Mouse (Mus musculus): ENCODE data around the gene Medag. TPM values are rescaled to one million over a fixed set of nuclear protein-coding genes. Genes with fewer than 3 reads are reported as not detected.

Medag gene
- polyA plus RNA-seq, 1 experiment = 0.61 TPM

DNA sequence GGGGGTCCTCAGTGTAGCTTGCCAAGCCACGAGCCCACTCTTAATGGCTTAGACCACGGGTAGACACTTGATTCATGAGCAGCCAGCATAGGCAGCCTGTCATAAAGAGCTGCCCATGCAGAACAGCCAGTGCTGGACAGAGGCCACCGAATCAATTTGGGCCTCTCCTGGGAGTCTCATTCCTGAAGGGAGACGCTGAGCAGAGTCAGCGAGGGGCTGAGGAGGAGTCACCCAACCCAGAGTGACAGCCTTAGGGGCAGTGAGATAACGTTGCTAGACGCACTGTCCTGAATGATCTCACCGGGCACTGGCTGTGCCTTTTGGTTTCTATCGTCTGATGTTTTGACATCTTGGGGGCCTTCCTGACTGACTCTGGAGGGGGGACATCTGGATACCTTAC lies 38.3 kb upstream of the Medag start:
- no peak overlapping the region for H3ac ChIP-seq (ENCODE audit: control insufficient read depth, insufficient read length)
- H3K36me3 ChIP-seq (ENCODE audit: control insufficient read depth, insufficient read depth) = no peaks in the 10 kb centered on the region
- H3K79me2 ChIP-seq (ENCODE audit: control insufficient read depth, insufficient read depth) = no peaks in the 10 kb centered on the region
- H3K4me2 ChIP-seq (ENCODE audit: low read depth) = no peak overlapping the region
- TF ChIP-seq MYOD1 (IDR thresholded peaks at IDR 0.05; ENCODE audit: control insufficient read depth in 1 of 3, insufficient read length in 2 of 3, low read depth in 2 of 3) (no peak), MAX (IDR thresholded peaks at IDR 0.05; ENCODE audit: low read depth) (no peak), POLR2A (IDR thresholded peaks at IDR 0.05; ENCODE audit: insufficient read length, low read depth) (no peak), CEBPB (IDR thresholded peaks at IDR 0.05; ENCODE audit: insufficient read depth, poor library complexity, severe bottlenecking) (no peak), TCF3 (IDR thresholded peaks at IDR 0.05; ENCODE audit: insufficient read length, low read depth) (no peak), REST (IDR thresholded peaks at IDR 0.05; ENCODE audit: insufficient read depth, insufficient read length) (no peak), MYOG (IDR thresholded peaks at IDR 0.05; ENCODE audit: control insufficient read depth in 1 of 3, insufficient read depth in 1 of 3, insufficient read length in 2 of 3, low read depth in 2 of 3) (no peak), POLR2AphosphoS2 (IDR thresholded peaks at IDR 0.05; ENCODE audit: insufficient read length, low read depth) (no peak), SRF (IDR thresholded peaks at IDR 0.05; ENCODE audit: control insufficient read depth, insufficient read length, low read depth) (no peak)
- H3K4me3 ChIP-seq = no peak overlapping the region
- H3K27me3 ChIP-seq (ENCODE audit: control insufficient read depth, insufficient read depth, insufficient read length) = no peaks in the 10 kb centered on the region

DNA sequence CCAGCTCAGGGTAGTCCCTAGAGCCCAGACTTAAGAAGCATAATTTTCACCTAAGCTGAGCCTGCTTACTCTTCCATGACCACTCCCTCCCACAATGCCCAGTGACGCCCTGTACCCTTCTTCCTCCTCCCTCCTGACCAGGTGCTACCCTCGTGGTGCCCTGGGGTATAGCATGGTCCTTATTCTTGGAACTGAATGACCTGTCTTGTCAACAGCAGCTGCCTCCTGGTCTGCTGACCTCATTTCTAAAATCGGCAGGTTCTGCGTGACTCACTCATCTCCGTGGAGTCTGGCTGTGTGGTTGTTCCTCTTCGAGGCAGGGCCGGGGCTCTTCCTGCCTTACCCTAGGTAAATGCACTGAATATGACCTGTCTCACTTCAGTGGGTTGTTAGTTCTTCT lies 37.5 kb upstream of the Medag start:
- Histone ChIP-seq H3K4me2 (ENCODE audit: low read depth) (peak overlapping the region; percentile 33), H3K27me3 (ENCODE audit: control insufficient read depth, insufficient read depth, insufficient read length) (no peaks in the 10 kb centered on the region), H3K4me3 (no peak overlapping the region), H3K79me2 (ENCODE audit: control insufficient read depth, insufficient read depth) (no peaks in the 10 kb centered on the region), H3K36me3 (ENCODE audit: control insufficient read depth, insufficient read depth) (no peaks in the 10 kb centered on the region), H3ac (ENCODE audit: control insufficient read depth, insufficient read length) (no peak overlapping the region)
- TF ChIP-seq MYOD1 (IDR thresholded peaks at IDR 0.05; ENCODE audit: control insufficient read depth in 1 of 3, insufficient read length in 2 of 3, low read depth in 2 of 3) (peak; percentile 55 to 91 (median 62)), MYOG (IDR thresholded peaks at IDR 0.05; ENCODE audit: control insufficient read depth in 1 of 3, insufficient read depth in 1 of 3, insufficient read length in 2 of 3, low read depth in 2 of 3) (peak; percentile 33 to 82 (median 65)), REST (IDR thresholded peaks at IDR 0.05; ENCODE audit: insufficient read depth, insufficient read length) (no peak), TCF3 (IDR thresholded peaks at IDR 0.05; ENCODE audit: insufficient read length, low read depth) (no peak), CEBPB (IDR thresholded peaks at IDR 0.05; ENCODE audit: insufficient read depth, poor library complexity, severe bottlenecking) (no peak), USF1 (IDR thresholded peaks at IDR 0.05; ENCODE audit: low read depth) (no peak), POLR2A (IDR thresholded peaks at IDR 0.05; ENCODE audit: insufficient read length, low read depth) (no peak)

DNA sequence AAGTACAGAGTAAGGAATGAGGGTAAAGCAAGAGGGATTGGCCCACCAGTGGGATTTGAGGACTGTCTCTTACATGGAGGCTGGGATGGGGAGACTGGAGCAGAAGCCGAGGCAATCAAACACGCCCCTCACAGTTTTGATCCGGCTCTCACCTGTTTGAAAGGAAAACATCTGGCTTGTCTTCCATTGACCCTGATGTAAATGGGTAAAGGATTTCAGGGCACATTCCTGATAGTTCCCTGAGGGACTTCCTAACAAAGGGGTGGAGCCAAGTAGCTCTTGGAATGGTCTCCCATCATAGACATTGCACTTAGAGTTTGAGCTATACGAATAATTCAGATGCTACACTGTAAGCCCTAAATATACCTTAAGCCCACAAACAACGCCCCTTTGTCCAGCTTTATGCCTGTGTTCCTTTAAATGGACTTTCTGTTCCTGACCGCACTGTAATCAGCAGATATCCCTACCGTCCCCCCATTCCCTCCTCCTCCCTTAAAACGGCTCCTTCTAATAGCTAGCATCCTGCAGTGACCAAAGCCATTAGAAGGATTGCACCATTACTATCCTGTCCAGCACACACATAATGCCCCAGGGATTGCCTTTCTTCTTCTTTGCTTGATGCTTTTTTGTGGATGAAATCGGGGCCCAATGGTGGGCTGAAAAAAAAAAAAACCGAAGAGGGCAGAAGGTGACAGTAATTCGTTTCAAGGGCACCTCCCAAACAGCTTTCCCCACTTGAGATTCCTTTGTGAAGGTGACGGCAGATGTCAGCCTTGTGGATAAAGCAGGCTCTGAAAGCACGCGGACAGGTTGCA lies 36.3 kb upstream of the Medag start:
- Histone ChIP-seq H3K4me2 (ENCODE audit: low read depth) (peak overlapping the region; percentile 26), H3ac (ENCODE audit: control insufficient read depth, insufficient read length) (no peak overlapping the region), H3K4me3 (no peak overlapping the region), H3K27me3 (ENCODE audit: control insufficient read depth, insufficient read depth, insufficient read length) (no peaks in the 10 kb centered on the region), H3K79me2 (ENCODE audit: control insufficient read depth, insufficient read depth) (no peaks in the 10 kb centered on the region), H3K36me3 (ENCODE audit: control insufficient read depth, insufficient read depth) (no peaks in the 10 kb centered on the region)
- TF ChIP-seq E2F4 (IDR thresholded peaks at IDR 0.05; ENCODE audit: insufficient read depth) (no peak), CEBPB (IDR thresholded peaks at IDR 0.05; ENCODE audit: insufficient read depth, poor library complexity, severe bottlenecking) (no peak), TCF3 (IDR thresholded peaks at IDR 0.05; ENCODE audit: insufficient read length, low read depth) (no peak), REST (IDR thresholded peaks at IDR 0.05; ENCODE audit: insufficient read depth, insufficient read length) (no peak), USF1 (IDR thresholded peaks at IDR 0.05; ENCODE audit: low read depth) (no peak)

DNA sequence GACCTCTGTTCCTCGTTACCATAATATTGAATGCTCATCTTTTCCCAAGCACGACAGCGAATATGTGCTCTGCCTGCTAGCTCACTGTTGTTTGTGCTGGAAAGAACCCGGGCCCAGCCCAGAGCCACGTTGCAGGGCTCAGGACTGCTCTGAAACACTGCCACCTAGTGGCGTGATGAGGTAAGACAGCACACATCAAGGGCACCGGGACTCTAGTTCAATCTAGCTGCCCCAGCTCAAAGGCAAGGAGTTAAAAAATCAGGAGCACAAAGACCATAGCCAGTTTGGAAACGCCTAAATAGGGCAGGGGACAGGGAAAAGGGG lies 35.7 kb upstream of the Medag start:
- TF ChIP-seq MYOG (IDR thresholded peaks at IDR 0.05; ENCODE audit: control insufficient read depth in 1 of 3, insufficient read depth in 1 of 3, insufficient read length in 2 of 3, low read depth in 2 of 3) (no peak), POLR2A (IDR thresholded peaks at IDR 0.05; ENCODE audit: insufficient read length, low read depth) (no peak), POLR2AphosphoS2 (IDR thresholded peaks at IDR 0.05; ENCODE audit: insufficient read length, low read depth) (no peak), CEBPB (IDR thresholded peaks at IDR 0.05; ENCODE audit: insufficient read depth, poor library complexity, severe bottlenecking) (no peak), USF1 (IDR thresholded peaks at IDR 0.05; ENCODE audit: low read depth) (no peak), TCF12 (IDR thresholded peaks at IDR 0.05; ENCODE audit: insufficient read depth, poor library complexity, severe bottlenecking) (no peak), REST (IDR thresholded peaks at IDR 0.05; ENCODE audit: insufficient read depth, insufficient read length) (no peak), MYOD1 (IDR thresholded peaks at IDR 0.05; ENCODE audit: control insufficient read depth in 1 of 3, insufficient read length in 2 of 3, low read depth in 2 of 3) (no peak)
- Histone ChIP-seq H3K36me3 (ENCODE audit: control insufficient read depth, insufficient read depth) (no peaks in the 10 kb centered on the region), H3K79me2 (ENCODE audit: control insufficient read depth, insufficient read depth) (no peaks in the 10 kb centered on the region), H3K4me3 (no peak overlapping the region), H3K4me2 (ENCODE audit: low read depth) (peak overlapping the region; percentile 26), H3ac (ENCODE audit: control insufficient read depth, insufficient read length) (no peak overlapping the region), H3K27me3 (ENCODE audit: control insufficient read depth, insufficient read depth, insufficient read length) (no peaks in the 10 kb centered on the region)

DNA sequence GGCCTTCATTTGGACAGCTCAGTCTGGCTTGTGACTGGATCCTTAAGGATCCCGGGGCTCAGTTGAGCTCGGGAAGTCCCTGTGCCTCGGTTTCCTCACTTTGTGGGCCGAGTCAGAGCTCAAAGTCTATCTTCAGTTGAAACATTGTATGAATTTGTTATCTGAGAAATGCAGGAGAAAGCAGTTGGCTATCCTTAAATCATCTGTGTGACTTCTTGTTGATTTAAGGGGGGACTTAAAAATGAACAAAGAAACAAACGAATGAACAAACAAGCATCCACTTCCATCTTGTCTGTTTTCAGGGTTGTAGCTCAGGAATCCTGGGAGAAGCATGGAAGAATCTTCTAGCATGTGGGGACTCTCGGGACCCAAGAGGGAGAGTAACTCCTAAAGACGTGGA lies 35.2 kb upstream of the Medag start:
- Histone ChIP-seq H3K27me3 (ENCODE audit: control insufficient read depth, insufficient read depth, insufficient read length) (no peaks in the 10 kb centered on the region), H3K79me2 (ENCODE audit: control insufficient read depth, insufficient read depth) (no peaks in the 10 kb centered on the region), H3K4me2 (ENCODE audit: low read depth) (peak overlapping the region; percentile 62), H3ac (ENCODE audit: control insufficient read depth, insufficient read length) (no peak overlapping the region), H3K4me3 (no peak overlapping the region), H3K36me3 (ENCODE audit: control insufficient read depth, insufficient read depth) (no peaks in the 10 kb centered on the region)
- TF ChIP-seq SRF (IDR thresholded peaks at IDR 0.05; ENCODE audit: control insufficient read depth, insufficient read length, low read depth) (no peak), E2F4 (IDR thresholded peaks at IDR 0.05; ENCODE audit: insufficient read depth) (no peak), POLR2A (IDR thresholded peaks at IDR 0.05; ENCODE audit: insufficient read length, low read depth) (no peak), MYOG (IDR thresholded peaks at IDR 0.05; ENCODE audit: control insufficient read depth in 1 of 3, insufficient read depth in 1 of 3, insufficient read length in 2 of 3, low read depth in 2 of 3) (no peak), MAX (IDR thresholded peaks at IDR 0.05; ENCODE audit: low read depth) (no peak), USF1 (IDR thresholded peaks at IDR 0.05; ENCODE audit: low read depth) (no peak), MYOD1 (IDR thresholded peaks at IDR 0.05; ENCODE audit: control insufficient read depth in 1 of 3, insufficient read length in 2 of 3, low read depth in 2 of 3) (no peak), POLR2AphosphoS2 (IDR thresholded peaks at IDR 0.05; ENCODE audit: insufficient read length, low read depth) (no peak)

All from myocyte (in vitro differentiated cells).